Mouse (Mus musculus) spleen, postnatal 0 days (tissue): Measurements from ENCODE around the gene Olfr1193. TPM values are rescaled to one million over a fixed set of nuclear protein-coding genes. Genes with fewer than 3 reads are reported as not detected.

Source experiments
- polyA plus RNA-seq: library from polyadenylated mRNA; unstranded; fragments of >200 nt; fragmentation: Nextera tagmentation; extraction: Ambion mirVana; gene quantifications from 2 replicates; pipeline ENCODE4 v1.2.1, GENCODE M21; 2015

Olfr1193 gene
- polyA plus RNA-seq, result not detected in 2 replicates

DNA sequence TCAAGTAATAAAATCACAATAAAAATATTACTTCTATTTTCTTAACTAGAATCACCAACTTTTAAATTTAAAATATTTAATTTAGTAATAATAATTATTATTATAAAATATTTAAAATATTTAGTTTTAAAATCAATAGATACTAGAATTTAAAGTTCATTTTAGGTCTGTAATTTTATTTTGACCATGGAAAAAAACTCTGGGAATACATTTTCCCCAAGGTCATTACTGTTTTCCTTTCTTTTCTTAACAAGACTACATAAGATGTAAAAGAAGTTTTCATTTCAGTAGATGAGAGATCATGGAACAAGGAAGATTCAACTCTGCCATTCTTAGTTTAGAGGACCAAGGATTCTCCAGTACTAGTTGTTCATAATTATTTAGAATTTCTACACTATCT lies at the start of gene Olfr1193:
Gene Olfr1193 (plus strand): TSS at position 301 of the 400 bp plus-strand sequence.

DNA sequence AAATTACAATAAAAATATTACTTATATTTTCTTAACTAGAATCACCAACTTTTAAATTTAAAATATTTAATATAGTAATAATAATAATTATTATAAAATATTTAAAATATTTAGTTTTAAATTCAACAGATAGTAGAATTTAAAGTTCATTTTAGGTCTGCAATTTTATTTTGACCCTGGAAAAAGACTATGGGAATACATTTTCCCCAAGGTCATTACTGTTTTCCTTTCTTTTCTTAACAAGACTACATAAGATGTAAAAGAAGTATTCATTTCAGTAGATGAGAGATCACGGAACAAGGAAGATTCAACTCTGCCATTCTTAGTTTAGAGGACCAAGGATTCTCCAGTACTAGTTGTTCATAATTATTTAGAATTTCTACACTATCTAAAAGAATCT lies 35.2 kb upstream of the Olfr1193 start, which contains the start of gene Olfr1191-ps1:
Gene Olfr1191-ps1 (plus strand): TSS at position 301 of the 400 bp plus-strand sequence.

GRCm38 (mm10) chr2:88648209-88648608 lies 27.2 kb upstream of the Olfr1193 start, which contains the start of gene Olfr1192-ps1:
TSS of gene Olfr1192-ps1 (plus strand) at chr2:88648509.

DNA sequence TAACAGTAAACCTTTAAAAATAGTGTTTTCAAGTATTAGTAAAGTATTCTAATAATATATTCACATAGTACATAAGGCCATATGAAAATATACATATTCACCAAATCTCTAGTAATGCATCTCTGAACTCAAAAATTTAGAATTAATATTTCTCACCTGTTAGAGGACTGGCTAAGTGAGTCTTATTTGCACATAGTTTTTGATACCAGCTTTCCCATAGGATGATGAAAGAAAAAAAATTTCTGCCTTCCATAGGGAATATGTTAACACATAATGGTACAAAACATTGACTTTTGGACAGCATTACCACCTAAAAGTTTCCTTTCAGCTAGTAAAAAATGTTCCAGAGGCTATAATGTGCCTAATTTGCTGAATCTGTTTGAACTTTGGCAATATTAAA lies 13.7 kb downstream of the Olfr1193 start, which contains the start of gene Olfr1195:
Gene Olfr1195 (minus strand): TSS at position 101 of the 400 bp plus-strand sequence.

GRCm38 (mm10) chr2:88704497-88704896 lies 29.1 kb downstream of the Olfr1193 start, which contains the start of gene Olfr1196:
TSS of gene Olfr1196 (minus strand) at chr2:88704597.

Other genes with a start within 250 kb of the Olfr1193 start
- not detected in 2 replicates for gene Olfr1181, start 249.5 kb upstream of the Olfr1193 start, polyA plus RNA-seq
- not detected in 2 replicates for gene Gm13757, start 226.5 kb upstream of the Olfr1193 start, polyA plus RNA-seq
- not detected in 2 replicates for gene Olfr1183, start 220.8 kb upstream of the Olfr1193 start, polyA plus RNA-seq
- not detected in 2 replicates for gene Olfr1184, start 192.0 kb upstream of the Olfr1193 start, polyA plus RNA-seq
- not detected in 2 replicates for gene Olfr1185-ps1, start 182.3 kb upstream of the Olfr1193 start, polyA plus RNA-seq
- gene Olfr1186, start 157.1 kb upstream of the Olfr1193 start, polyA plus RNA-seq, result not detected in 2 replicates
- not detected in 2 replicates for gene Olfr1188, start 118.7 kb upstream of the Olfr1193 start, polyA plus RNA-seq
- gene Olfr1189, start 89.2 kb upstream of the Olfr1193 start, polyA plus RNA-seq, result not detected in 2 replicates
- not detected in 2 replicates for gene Olfr1191-ps1, start 35.1 kb upstream of the Olfr1193 start, polyA plus RNA-seq
- gene Olfr1192-ps1, start 27.1 kb upstream of the Olfr1193 start, polyA plus RNA-seq, result not detected in 2 replicates
- not detected in 2 replicates for gene Olfr1195, start 13.6 kb downstream of the Olfr1193 start, polyA plus RNA-seq
- not detected in 2 replicates for gene Olfr1196, start 29.0 kb downstream of the Olfr1193 start, polyA plus RNA-seq
- gene Olfr1197, start 56.7 kb downstream of the Olfr1193 start, polyA plus RNA-seq, result not detected in 2 replicates
- gene Olfr1198, start 75.7 kb downstream of the Olfr1193 start, polyA plus RNA-seq, result not detected in 2 replicates
- not detected in 2 replicates for gene Olfr1199, start 84.8 kb downstream of the Olfr1193 start, polyA plus RNA-seq
- gene Olfr1200, start 94.9 kb downstream of the Olfr1193 start, polyA plus RNA-seq, result not detected in 2 replicates
- gene Olfr1201, start 117.4 kb downstream of the Olfr1193 start, polyA plus RNA-seq, result not detected in 2 replicates
- not detected in 2 replicates for gene Olfr1202, start 138.9 kb downstream of the Olfr1193 start, polyA plus RNA-seq
- gene Olfr1205, start 154.1 kb downstream of the Olfr1193 start, polyA plus RNA-seq, result not detected in 2 replicates
- gene Olfr1204, start 173.7 kb downstream of the Olfr1193 start, polyA plus RNA-seq, result not detected in 2 replicates
- not detected in 2 replicates for gene Olfr1206, start 187.6 kb downstream of the Olfr1193 start, polyA plus RNA-seq
- not detected in 2 replicates for gene Olfr1208, start 226.7 kb downstream of the Olfr1193 start, polyA plus RNA-seq
- not detected in 2 replicates for gene Olfr1209, start 239.5 kb downstream of the Olfr1193 start, polyA plus RNA-seq